Mouse (Mus musculus): ENCODE measurements at regions not wholly inside any gene's neighbourhood (a gene's known extent, or its start where the extent isn't known, plus 50 kb on each side); places are given as distances from the start of the nearest gene placed in this dataset.

GRCm38 (mm10) chr1:177336436-177336835, 78.4 kb upstream of the Akt3 start:
- DNase-seq (ENCODE audit: low spot score in 2 of 2): no peak

- DNase-seq (ENCODE audit: low spot score in 2 of 2): no peak
Observed at GRCm38 (mm10) chr1:177335961-177336360, 78.0 kb upstream of the Akt3 start.

GRCm38 (mm10) chr1:177323366-177323765, 65.4 kb upstream of the Akt3 start:
- peak in 1 of 2 experiments; percentile 32 for DNase-seq (ENCODE audit: low spot score in 2 of 2)

GRCm38 (mm10) chr1:177322745-177323299, 64.8 kb upstream of the Akt3 start:
- peak in 1 of 2 experiments; percentile 35 for DNase-seq (ENCODE audit: low spot score in 2 of 2)

GRCm38 (mm10) chr1:177322307-177322685, 64.3 kb upstream of the Akt3 start:
- DNase-seq (ENCODE audit: low spot score in 2 of 2): no peak

- DNase-seq (ENCODE audit: low spot score in 2 of 2): peak in 1 of 2 experiments; percentile 32
Observed at GRCm38 (mm10) chr1:177321655-177322306, 63.8 kb upstream of the Akt3 start.

GRCm38 (mm10) chr1:177308213-177308872, 50.3 kb upstream of the Akt3 start:
- DNase-seq (ENCODE audit: low spot score in 2 of 2): peak in 1 of 2 experiments; percentile 43

Data from layer of hippocampus, adult 18-20 months (tissue).